Mouse (Mus musculus): ENCODE measurements around the gene Odf4.

GRCm38 (mm10) chr11:68923191-68923590 is 3.7 kb downstream of the Odf4 start:
- no peak for TF ChIP-seq CTCF (conservative IDR thresholded peaks at IDR 0.05; ENCODE audit: low read length)
- TF ChIP-seq NANOG (IDR thresholded peaks at IDR 0.05; ENCODE audit: borderline replicate concordance, low read length) = no peak
